Mouse (Mus musculus) hindbrain, embryonic 14.5 days (tissue): ENCODE measurements around the gene Catsper4. TPM values are rescaled to one million over a fixed set of nuclear protein-coding genes. Genes with fewer than 3 reads are reported as not detected.

Experiments used
- ATAC-seq: fragments of 200-750 bp; cut with Nextera tagmentation; 2 replicates; pipeline ENCODE4 v1.8.0; 2017; ENCODE audit warnings: moderate number of reproducible peaks, mild to moderate bottlenecking, moderate TSS enrichment, moderate library complexity; ENCODE audit not compliant: low FRiP score
- DNase-seq: peaks from one replicate; pipeline ENCODE4 v3.0.0-alpha.2; 2015; ENCODE audit warnings: low spot score
- H3K27ac ChIP-seq: fragments of 300-500 bp; sonication (generic); 2 replicates; pipeline ENCODE4 v1.5.1; 2014; ENCODE audit warnings: mild to moderate bottlenecking, moderate library complexity
- H3K27me3 ChIP-seq: fragments of 300-500 bp; sonication (generic); 2 replicates; pipeline ENCODE4 v1.6.1; 2014; ENCODE audit warnings: mild to moderate bottlenecking, low read length, mixed read lengths; ENCODE audit not compliant: control insufficient read depth, insufficient read depth
- H3K36me3 ChIP-seq: fragments of 300-500 bp; sonication (generic); replicated peaks from 2 replicates; pipeline ENCODE4 v1.6.1; 2014; ENCODE audit not compliant: control insufficient read depth, insufficient read depth
- H3K4me1 ChIP-seq: fragments of 300-500 bp; sonication (generic); replicated peaks from 2 replicates; pipeline ENCODE4 v1.6.1; 2014; ENCODE audit warnings: antibody characterized with exemption, low read length, mixed read lengths; ENCODE audit not compliant: control insufficient read depth, insufficient read depth
- H3K4me2 ChIP-seq: fragments of 300-500 bp; sonication (generic); replicated peaks from 2 replicates; pipeline ENCODE4 v1.6.1; 2014; ENCODE audit warnings: mild to moderate bottlenecking, moderate library complexity
- H3K4me3 ChIP-seq: fragments of 300-500 bp; sonication (generic); replicated peaks from 2 replicates; pipeline ENCODE4 v1.5.1; 2014; ENCODE audit warnings: mild to moderate bottlenecking, low read length
- H3K9ac ChIP-seq: fragments of 300-500 bp; sonication (generic); 2 replicates; pipeline ENCODE4 v1.6.1; 2014
- H3K9me3 ChIP-seq: fragments of 300-500 bp; sonication (generic); 2 replicates; pipeline ENCODE4 v1.6.1; 2016; ENCODE audit warnings: low read length; ENCODE audit not compliant: control insufficient read depth
- WGBS: fragments of 180-500 bp; shearing (Covaris S2); extraction: QIAGEN DNeasy Blood & Tissue Kit; methylation state at CpG from one replicate; pipeline ENCODE4 v1.1.7; 2014; 5-methylcytosine and 5-hydroxymethylcytosine counted together
- polyA plus RNA-seq: library from polyadenylated mRNA; unstranded; fragments of >200 nt; fragmentation: Nextera tagmentation; extraction: Ambion mirVana; gene quantifications from 2 replicates; pipeline ENCODE4 v1.2.1, GENCODE M21; 2014

Gene Catsper4
- polyA plus RNA-seq, 1 experiment from 2014 or later, result not detected

DNA sequence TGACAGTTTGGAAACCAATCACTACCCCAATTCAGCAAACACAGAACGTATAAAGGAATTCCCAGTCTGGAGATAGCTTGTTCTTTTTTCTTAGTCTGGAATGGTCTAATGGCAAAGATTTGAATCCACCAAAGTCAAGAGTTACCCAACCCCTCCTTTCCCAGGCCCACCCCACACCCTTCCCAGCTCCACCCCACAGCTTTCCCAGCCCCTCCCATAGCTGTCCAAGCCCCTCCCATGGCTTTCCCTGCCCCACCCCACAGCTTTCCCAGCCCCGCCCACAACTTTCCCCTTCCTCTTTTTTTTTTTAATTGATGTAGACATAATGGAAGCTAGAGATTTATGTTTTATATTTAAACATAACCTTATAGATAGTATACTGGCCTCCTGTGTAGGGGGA lies 27.8 kb downstream of the Catsper4 start:
- no peak for DNase-seq
- no peak overlapping the region for H3K4me3 ChIP-seq
- no peak overlapping the region for H3K27ac ChIP-seq
- WGBS, result 76% methylated on average over 2 of the region's 2 CpGs
- no peak overlapping the region for H3K9ac ChIP-seq
- no peaks in the 10 kb centered on the region for H3K27me3 ChIP-seq
- H3K36me3 ChIP-seq, result no peaks in the 10 kb centered on the region
- no peaks in the 10 kb centered on the region for H3K4me1 ChIP-seq
- H3K4me2 ChIP-seq, result no peak overlapping the region
- no peaks in the 10 kb centered on the region for H3K9me3 ChIP-seq
- no peak for ATAC-seq

DNA sequence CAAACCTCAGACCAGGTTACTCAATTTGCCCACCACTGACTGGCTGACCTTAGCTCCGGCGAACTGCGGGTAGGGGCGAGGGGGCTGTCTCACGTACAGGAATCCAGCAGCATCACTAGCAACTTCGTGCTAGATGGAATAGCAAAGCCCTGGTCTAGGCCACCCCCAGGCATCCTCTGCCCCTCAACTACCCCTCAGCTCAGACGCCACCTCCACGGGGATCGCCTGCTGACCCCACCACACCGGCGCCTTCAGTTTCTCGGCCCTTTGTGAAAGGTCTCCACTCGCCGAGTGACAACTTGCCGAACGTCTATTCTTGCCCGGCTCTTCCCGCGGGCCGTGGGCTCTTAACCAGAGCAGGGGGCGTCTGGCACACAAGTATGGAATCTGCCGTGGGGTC lies 40.9 kb downstream of the Catsper4 start:
- Histone ChIP-seq H3K4me2 (peak overlapping the region; percentile 85), H3K27me3 (no peaks in the 10 kb centered on the region), H3K9me3 (no peaks in the 10 kb centered on the region), H3K4me1 (peaks cover 10% of the 10 kb centered on the region), H3K27ac (peak overlapping the region; percentile 69), H3K4me3 (peak overlapping the region; percentile 59), H3K36me3 (no peaks in the 10 kb centered on the region), H3K9ac (peak overlapping the region; percentile 71)
- under 1% methylated on average over 22 of the region's 22 CpGs for WGBS
- ATAC-seq (peak; percentile 2; the same call in 1 of the 2 replicates), DNase-seq (no peak)

DNA sequence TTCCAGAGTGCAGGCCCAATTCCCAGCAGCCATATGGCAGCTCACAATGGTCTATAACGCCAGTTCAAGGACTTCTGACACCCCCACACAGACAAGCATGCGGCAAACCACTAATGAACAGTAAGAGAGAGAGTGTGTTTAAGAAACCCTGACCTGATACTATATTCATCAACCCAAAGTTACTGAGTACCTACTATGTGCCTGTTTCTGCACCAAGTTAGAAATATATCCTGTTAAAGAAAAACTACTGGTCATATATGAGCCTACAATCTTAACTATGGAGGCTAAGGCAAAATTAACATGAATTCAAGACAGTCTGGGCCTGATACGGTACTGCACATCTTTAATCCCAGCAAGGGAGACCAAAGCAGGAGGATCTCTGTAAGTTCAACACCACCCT lies 41.6 kb downstream of the Catsper4 start:
- no peak overlapping the region for H3K27ac ChIP-seq
- no peak for DNase-seq

DNA sequence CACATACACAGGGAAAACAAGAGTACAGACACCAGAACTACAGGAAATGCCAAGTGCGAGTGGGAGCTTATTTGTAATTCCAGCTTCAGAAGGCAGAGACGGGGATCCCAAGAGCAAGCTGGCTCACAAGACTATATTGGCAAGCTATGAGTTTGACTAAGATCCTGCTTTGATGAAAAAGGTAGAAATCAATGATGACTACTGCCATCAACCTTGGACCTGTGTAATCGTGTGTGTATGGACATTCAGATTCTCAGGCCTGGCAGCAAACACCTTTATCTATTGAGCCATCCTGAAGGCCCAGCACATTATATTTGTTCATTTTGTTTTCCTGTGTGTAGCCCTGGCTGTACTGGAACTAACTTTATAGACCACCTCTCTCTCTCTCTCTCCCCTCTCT lies 43.5 kb downstream of the Catsper4 start:
- no peaks in the 10 kb centered on the region for H3K27me3 ChIP-seq
- WGBS, result 83% methylated on average over 3 of the region's 3 CpGs
- H3K4me2 ChIP-seq, result no peak overlapping the region
- ATAC-seq, result no peak
- no peak for DNase-seq
- H3K36me3 ChIP-seq, result no peaks in the 10 kb centered on the region
- H3K9me3 ChIP-seq, result no peaks in the 10 kb centered on the region
- H3K4me3 ChIP-seq, result no peak overlapping the region
- peaks cover 10% of the 10 kb centered on the region for H3K4me1 ChIP-seq
- H3K9ac ChIP-seq, result no peak overlapping the region
- no peak overlapping the region for H3K27ac ChIP-seq

More for the DNA sequence above, 41.6 kb downstream of the Catsper4 start:
- peak overlapping the region; percentile 85 for H3K4me2 ChIP-seq
- 80% methylated on average over 3 of the region's 3 CpGs for WGBS
- no peaks in the 10 kb centered on the region for H3K9me3 ChIP-seq
- no peak for ATAC-seq
- no peaks in the 10 kb centered on the region for H3K27me3 ChIP-seq
- H3K9ac ChIP-seq, result peak overlapping the region; percentile 71
- H3K4me3 ChIP-seq, result peak overlapping the region; percentile 59
- peaks cover 10% of the 10 kb centered on the region for H3K4me1 ChIP-seq
- H3K36me3 ChIP-seq, result no peaks in the 10 kb centered on the region

DNA sequence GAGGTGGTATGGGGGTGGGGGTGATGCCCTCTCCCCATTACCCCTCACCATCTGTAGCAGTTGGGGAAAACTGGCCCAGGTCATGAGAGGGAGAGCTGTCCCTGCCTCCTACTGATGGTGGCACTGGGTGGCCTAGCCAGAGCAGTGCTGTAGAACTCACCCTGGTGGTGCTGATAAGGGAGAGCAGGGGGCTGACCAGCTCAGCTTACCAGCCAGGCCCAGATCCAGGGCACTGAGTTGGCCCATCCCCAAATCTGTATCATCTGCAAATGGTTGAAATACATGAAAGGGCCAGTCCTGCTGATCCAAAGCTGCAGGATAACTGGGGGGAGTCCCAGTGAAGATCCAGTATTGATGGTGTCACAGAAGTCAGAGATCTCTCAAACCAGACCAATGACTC lies 45.4 kb downstream of the Catsper4 start:
- H3K9me3 ChIP-seq, result no peaks in the 10 kb centered on the region
- peaks cover 10% of the 10 kb centered on the region for H3K4me1 ChIP-seq
- no peak overlapping the region for H3K4me3 ChIP-seq
- H3K27me3 ChIP-seq, result no peaks in the 10 kb centered on the region
- DNase-seq, result no peak
- no peak overlapping the region for H3K4me2 ChIP-seq
- H3K9ac ChIP-seq, result no peak overlapping the region
- H3K36me3 ChIP-seq, result no peaks in the 10 kb centered on the region
- no peak for ATAC-seq
- no peak overlapping the region for H3K27ac ChIP-seq

DNA sequence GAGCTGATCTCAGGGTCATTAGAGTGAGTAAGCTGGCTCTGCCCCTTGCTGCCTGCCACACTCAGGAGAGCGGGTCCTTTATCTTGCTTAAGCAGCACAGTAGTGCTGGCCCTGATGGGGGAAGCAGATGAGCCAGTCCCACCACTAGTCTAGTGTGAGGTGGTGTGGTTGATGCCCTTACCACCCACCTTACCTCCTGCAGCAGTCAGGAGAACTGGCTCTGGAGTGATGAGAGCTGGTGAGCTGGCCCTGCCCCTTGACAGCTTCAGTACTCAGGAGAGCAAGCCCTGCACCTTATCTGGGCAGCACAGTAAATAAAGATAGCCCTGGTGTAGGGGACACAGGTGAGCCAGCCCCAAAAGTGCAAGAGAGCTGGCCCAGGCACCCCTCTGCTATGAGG lies 46.1 kb downstream of the Catsper4 start:
- Histone ChIP-seq H3K9me3 (no peaks in the 10 kb centered on the region), H3K27ac (no peak overlapping the region), H3K27me3 (no peaks in the 10 kb centered on the region), H3K9ac (no peak overlapping the region), H3K4me2 (no peak overlapping the region), H3K4me1 (peaks cover 10% of the 10 kb centered on the region), H3K36me3 (no peaks in the 10 kb centered on the region), H3K4me3 (no peak overlapping the region)
- ATAC-seq (no peak), DNase-seq (no peak)
- 100% methylated on average over 1 of the region's 1 CpGs for WGBS

DNA sequence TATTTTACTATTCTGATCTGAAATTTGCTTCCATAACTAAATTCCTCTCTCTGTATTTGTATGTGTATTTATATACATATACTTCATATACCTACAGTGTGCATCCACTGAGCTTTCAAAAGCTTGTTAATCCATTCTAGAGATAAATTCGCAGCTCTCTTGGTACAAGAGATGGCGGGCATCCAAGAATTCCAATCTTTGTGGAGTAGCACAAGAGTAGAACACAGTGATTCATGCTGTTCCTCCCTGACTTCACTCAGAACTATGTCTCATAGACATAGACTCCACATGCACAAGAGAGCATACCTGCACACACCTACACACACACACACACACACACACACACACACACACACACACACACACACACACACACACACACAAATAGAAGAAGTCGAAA lies 54.8 kb downstream of the Catsper4 start:
- Histone ChIP-seq H3K27ac (no peak overlapping the region), H3K36me3 (peaks cover 5% of the 10 kb centered on the region; the same call in 1 of the 2 replicates), H3K27me3 (no peaks in the 10 kb centered on the region), H3K4me2 (no peak overlapping the region), H3K9me3 (no peaks in the 10 kb centered on the region), H3K9ac (no peak overlapping the region), H3K4me1 (no peaks in the 10 kb centered on the region), H3K4me3 (no peak overlapping the region)
- ATAC-seq (no peak), DNase-seq (no peak)
- WGBS, result 87% methylated on average over 3 of the region's 3 CpGs

DNA sequence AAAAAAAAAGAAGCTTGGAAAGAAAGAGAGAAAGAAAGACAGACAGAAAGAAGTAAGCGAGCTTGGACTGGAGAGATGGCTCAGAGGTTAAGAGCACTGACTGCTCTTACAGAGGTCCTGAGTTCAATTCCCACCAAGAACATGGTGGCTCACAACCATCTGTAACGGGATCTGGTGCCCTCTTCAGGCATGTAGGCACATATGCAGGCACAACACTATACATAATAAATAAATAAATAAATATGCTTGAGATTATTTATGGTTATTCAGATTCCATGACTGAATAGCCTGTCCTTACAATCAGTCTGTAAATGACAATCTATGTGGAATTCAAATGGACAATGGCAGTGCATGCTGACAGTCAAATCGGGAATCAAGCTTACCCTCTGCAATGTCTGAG lies 60.3 kb downstream of the Catsper4 start:
- H3K27ac ChIP-seq, result no peak overlapping the region
- no peak overlapping the region for H3K4me2 ChIP-seq
- H3K4me3 ChIP-seq, result no peak overlapping the region
- no peak for ATAC-seq
- H3K36me3 ChIP-seq, result peaks cover 15% of the 10 kb centered on the region
- no peak for DNase-seq
- no peaks in the 10 kb centered on the region for H3K9me3 ChIP-seq
- 99% methylated on average over 3 of the region's 3 CpGs for WGBS
- H3K27me3 ChIP-seq, result no peaks in the 10 kb centered on the region
- no peaks in the 10 kb centered on the region for H3K4me1 ChIP-seq
- H3K9ac ChIP-seq, result no peak overlapping the region

DNA sequence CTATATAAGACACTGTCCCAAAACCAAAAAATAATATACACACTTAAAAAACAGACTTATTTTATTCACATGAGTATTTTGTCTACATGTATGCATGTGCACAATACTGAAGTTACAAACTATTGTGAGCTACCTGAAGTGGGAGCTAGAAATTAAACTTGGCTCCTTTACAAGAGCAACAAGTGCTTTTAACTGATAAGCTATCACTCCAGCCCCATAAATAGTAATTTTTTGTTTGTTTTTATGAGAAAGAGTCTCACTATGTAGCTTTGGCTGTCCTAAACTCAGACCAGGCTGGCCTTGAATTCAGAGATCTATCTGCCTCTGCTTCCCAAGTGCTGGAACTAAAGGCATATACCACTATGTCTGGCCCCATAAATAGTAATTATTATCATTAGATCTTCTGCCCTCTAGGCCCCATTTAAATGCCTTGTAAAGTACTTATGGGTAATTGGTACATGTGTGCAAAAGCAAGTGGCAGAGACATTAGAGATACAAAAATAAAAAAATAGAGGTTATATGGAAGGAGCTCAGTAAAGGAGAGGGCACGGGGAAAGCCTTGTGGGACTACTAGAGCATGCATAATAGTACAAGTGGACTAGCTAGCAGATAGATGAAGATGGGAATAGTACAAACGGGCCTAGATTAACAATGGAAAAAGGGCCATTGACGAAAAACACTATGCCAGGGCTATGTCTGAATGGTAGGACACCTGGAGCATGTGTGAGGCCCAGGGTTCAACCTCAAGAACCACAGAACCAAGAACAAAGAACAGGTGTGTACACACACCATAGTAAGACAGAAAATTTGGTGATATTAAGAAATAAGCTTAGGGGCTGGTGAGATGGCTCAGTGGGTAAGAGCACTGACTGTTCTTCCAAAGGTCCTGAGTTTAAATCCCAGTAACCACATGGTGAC lies 61.4 kb downstream of the Catsper4 start:
- WGBS, result 90% methylated on average over 3 of the region's 3 CpGs

More for the DNA sequence above, 61.4 kb downstream of the Catsper4 start:
- ATAC-seq (no peak), DNase-seq (no peak)
- Histone ChIP-seq H3K9ac (no peak overlapping the region), H3K4me2 (no peak overlapping the region), H3K9me3 (no peaks in the 10 kb centered on the region), H3K36me3 (peaks cover 15% of the 10 kb centered on the region), H3K27ac (no peak overlapping the region), H3K27me3 (no peaks in the 10 kb centered on the region), H3K4me3 (no peak overlapping the region), H3K4me1 (no peaks in the 10 kb centered on the region)
